Mouse (Mus musculus): ENCODE results near the gene Naa35.

Gene Naa35

GRCm38 (mm10) chr13:59637800-59638199, 52.7 kb downstream of the Naa35 start:
- in situ Hi-C loops (cut with MboI; ENCODE audit: low sequenced_read_pairs), result no loop called here

GRCm38 (mm10) chr13:59639368-59640177, 54.5 kb downstream of the Naa35 start:
- in situ Hi-C loops (cut with MboI; ENCODE audit: low sequenced_read_pairs), result no loop called here

- in situ Hi-C loops (cut with MboI; ENCODE audit: low sequenced_read_pairs), result no loop called here
Observed at GRCm38 (mm10) chr13:59640178-59640440, 55.0 kb downstream of the Naa35 start.

GRCm38 (mm10) chr13:59642818-59643217, 57.8 kb downstream of the Naa35 start:
- in situ Hi-C loops (cut with MboI; ENCODE audit: low sequenced_read_pairs), result no loop called here

- in situ Hi-C loops (cut with MboI; ENCODE audit: low sequenced_read_pairs), result no loop called here
Observed at GRCm38 (mm10) chr13:59645491-59645890, 60.4 kb downstream of the Naa35 start.

- in situ Hi-C loops (cut with MboI; ENCODE audit: low sequenced_read_pairs), result no loop called here
Observed at GRCm38 (mm10) chr13:59646674-59647244, 61.7 kb downstream of the Naa35 start.

GRCm38 (mm10) chr13:59647484-59647883, 62.4 kb downstream of the Naa35 start:
- in situ Hi-C loops (cut with MboI; ENCODE audit: low sequenced_read_pairs), result no loop called here

GRCm38 (mm10) chr13:59648598-59648997, 63.5 kb downstream of the Naa35 start:
- in situ Hi-C loops (cut with MboI; ENCODE audit: low sequenced_read_pairs), result no loop called here

GRCm38 (mm10) chr13:59649781-59650180, 64.7 kb downstream of the Naa35 start:
- in situ Hi-C loops (cut with MboI; ENCODE audit: low sequenced_read_pairs), result no loop called here

GRCm38 (mm10) chr13:59652651-59653050, 67.6 kb downstream of the Naa35 start:
- in situ Hi-C loops (cut with MboI; ENCODE audit: low sequenced_read_pairs), result no loop called here

- in situ Hi-C loops (cut with MboI; ENCODE audit: low sequenced_read_pairs), result no loop called here
Observed at GRCm38 (mm10) chr13:59653136-59653535, 68.1 kb downstream of the Naa35 start.

- in situ Hi-C loops (cut with MboI; ENCODE audit: low sequenced_read_pairs), result no loop called here
Observed at GRCm38 (mm10) chr13:59654465-59654864, 69.4 kb downstream of the Naa35 start.

- in situ Hi-C loops (cut with MboI; ENCODE audit: low sequenced_read_pairs), result no loop called here
Observed at GRCm38 (mm10) chr13:59655718-59656315, 70.8 kb downstream of the Naa35 start.

- in situ Hi-C loops (cut with MboI; ENCODE audit: low sequenced_read_pairs), result no loop called here
Observed at GRCm38 (mm10) chr13:59656316-59656832, 71.3 kb downstream of the Naa35 start.

GRCm38 (mm10) chr13:59656975-59657388, 71.9 kb downstream of the Naa35 start:
- in situ Hi-C loops (cut with MboI; ENCODE audit: low sequenced_read_pairs), result no loop called here

GRCm38 (mm10) chr13:59657781-59658180, 72.7 kb downstream of the Naa35 start:
- in situ Hi-C loops (cut with MboI; ENCODE audit: low sequenced_read_pairs), result no loop called here

- in situ Hi-C loops (cut with MboI; ENCODE audit: low sequenced_read_pairs), result no loop called here
Observed at GRCm38 (mm10) chr13:59660371-59660770, 75.3 kb downstream of the Naa35 start.

GRCm38 (mm10) chr13:59661387-59661786, 76.3 kb downstream of the Naa35 start:
- in situ Hi-C loops (cut with MboI; ENCODE audit: low sequenced_read_pairs), result no loop called here

GRCm38 (mm10) chr13:59661966-59662365, 76.9 kb downstream of the Naa35 start:
- in situ Hi-C loops (cut with MboI; ENCODE audit: low sequenced_read_pairs), result no loop called here

- in situ Hi-C loops (cut with MboI; ENCODE audit: low sequenced_read_pairs), result no loop called here
Observed at GRCm38 (mm10) chr13:59663939-59664712, 79.1 kb downstream of the Naa35 start.

GRCm38 (mm10) chr13:59667763-59668162, 82.7 kb downstream of the Naa35 start:
- in situ Hi-C loops (cut with MboI; ENCODE audit: low sequenced_read_pairs), result no loop called here
